Mouse (Mus musculus): ENCODE measurements around the gene Ndufs3.

DNA sequence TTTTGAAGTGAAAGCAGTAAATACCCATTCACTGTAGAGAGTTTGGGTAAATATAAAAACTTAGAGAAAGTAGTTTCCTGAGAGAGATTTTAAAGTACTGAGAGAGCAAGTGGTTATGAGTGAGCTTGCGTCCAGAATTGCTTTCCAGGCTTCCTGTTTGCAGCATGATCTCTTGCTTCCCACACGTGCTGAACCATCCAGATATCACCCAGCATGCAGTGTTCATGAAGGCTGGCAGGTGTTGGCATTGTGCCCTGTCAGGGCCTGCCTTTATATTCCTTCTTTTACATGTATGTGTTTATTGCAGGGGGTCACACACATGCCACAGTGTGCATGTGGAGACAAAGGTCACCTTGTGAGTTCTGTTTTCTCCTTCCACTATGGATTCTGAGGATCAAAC lies 29.4 kb downstream of the Ndufs3 start:
- TF ChIP-seq CTCF (IDR thresholded peaks at IDR 0.05) (no peak), EP300 (IDR thresholded peaks at IDR 0.05) (no peak)

All from lung, postnatal 0 days (tissue).